Mouse (Mus musculus) kidney, embryonic 16.5 days (tissue): ENCODE measurements at regions not wholly inside any gene's neighbourhood (a gene's known extent, or its start where the extent isn't known, plus 50 kb on each side); places are given as distances from the start of the nearest gene placed in this dataset.

ENCODE experiments used
- ATAC-seq: fragments of 200-750 bp; cut with Nextera tagmentation; 2 replicates; pipeline ENCODE4 v1.8.0; 2017; ENCODE audit warnings: moderate TSS enrichment; ENCODE audit not compliant: low FRiP score, low TSS enrichment
- H3K27ac ChIP-seq: fragments of 300-500 bp; sonication (generic); 2 replicates; pipeline ENCODE4 v1.5.1; 2014; ENCODE audit warnings: low read length
- H3K27me3 ChIP-seq: fragments of 300-500 bp; sonication (generic); 2 replicates; pipeline ENCODE4 v1.6.1; 2014; ENCODE audit warnings: low read length, control low read depth, mixed read lengths; ENCODE audit not compliant: insufficient read depth
- H3K36me3 ChIP-seq: fragments of 300-500 bp; sonication (generic); 2 replicates; pipeline ENCODE4 v1.6.1; 2014; ENCODE audit warnings: low read length, control low read depth, mixed read lengths; ENCODE audit not compliant: insufficient read depth
- H3K4me1 ChIP-seq: fragments of 300-500 bp; sonication (generic); 2 replicates; pipeline ENCODE4 v1.6.1; 2014; ENCODE audit warnings: low read length, control low read depth, mixed read lengths; ENCODE audit not compliant: insufficient read depth
- H3K4me2 ChIP-seq: fragments of 300-500 bp; sonication (generic); replicated peaks from 2 replicates; pipeline ENCODE4 v1.6.1; 2014; ENCODE audit warnings: low read depth, low read length
- H3K4me3 ChIP-seq: fragments of 300-500 bp; sonication (generic); 2 replicates; pipeline ENCODE4 v1.5.1; 2014; ENCODE audit warnings: mild to moderate bottlenecking, low read length
- H3K9ac ChIP-seq: fragments of 300-500 bp; sonication (generic); replicated peaks from 2 replicates; pipeline ENCODE4 v1.6.1; 2014; ENCODE audit warnings: low read length
- H3K9me3 ChIP-seq: fragments of 300-500 bp; sonication (generic); 2 replicates; pipeline ENCODE4 v1.6.1; 2016; ENCODE audit warnings: low read length, control low read depth
- WGBS: fragments of 180-500 bp; shearing (Covaris S2); extraction: QIAGEN DNeasy Blood & Tissue Kit; methylation state at CpG from one replicate; pipeline ENCODE4 v1.1.7; 2014; 5-methylcytosine and 5-hydroxymethylcytosine counted together

DNA sequence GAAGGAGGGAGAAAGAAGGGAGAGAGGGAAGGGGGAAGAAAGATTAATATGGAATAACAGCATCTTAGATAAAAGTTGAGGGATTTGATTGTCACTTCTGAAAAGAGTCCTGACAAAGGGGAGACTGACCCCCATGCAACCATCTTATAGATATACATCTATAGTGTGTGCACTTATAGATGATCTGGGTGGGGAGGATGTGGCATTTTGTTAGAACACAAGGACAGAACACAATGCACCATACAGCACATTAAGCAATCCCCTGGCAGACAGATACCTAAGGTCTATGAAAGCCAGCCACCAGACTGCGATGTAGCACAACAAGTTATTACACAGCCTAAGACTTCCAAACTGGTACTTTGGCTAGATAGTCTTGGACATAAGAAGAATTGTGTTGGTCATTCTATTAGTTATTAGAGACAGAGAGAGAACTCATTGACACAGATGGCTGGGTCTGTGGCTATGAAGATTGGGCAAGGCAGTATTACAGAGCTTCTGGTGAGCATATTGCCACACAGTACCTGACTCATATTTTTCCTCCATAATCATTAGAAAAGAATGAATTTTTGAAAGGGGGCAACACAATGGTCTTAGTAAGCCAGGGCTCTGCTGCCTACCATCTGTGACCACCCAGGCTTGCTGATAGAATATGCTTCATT, 126.3 kb upstream of the Itgb1 start:
- ATAC-seq = no peak
- H3K4me3 ChIP-seq = no peak overlapping the region
- no peaks in the 10 kb centered on the region for H3K27me3 ChIP-seq
- 98% methylated on average over 1 of the region's 1 CpGs for WGBS
- H3K36me3 ChIP-seq = no peaks in the 10 kb centered on the region
- peaks cover 5% of the 10 kb centered on the region for H3K4me1 ChIP-seq
- H3K27ac ChIP-seq = no peak overlapping the region
- H3K9me3 ChIP-seq = no peaks in the 10 kb centered on the region
- no peak overlapping the region for H3K9ac ChIP-seq
- H3K4me2 ChIP-seq = no peak overlapping the region

DNA sequence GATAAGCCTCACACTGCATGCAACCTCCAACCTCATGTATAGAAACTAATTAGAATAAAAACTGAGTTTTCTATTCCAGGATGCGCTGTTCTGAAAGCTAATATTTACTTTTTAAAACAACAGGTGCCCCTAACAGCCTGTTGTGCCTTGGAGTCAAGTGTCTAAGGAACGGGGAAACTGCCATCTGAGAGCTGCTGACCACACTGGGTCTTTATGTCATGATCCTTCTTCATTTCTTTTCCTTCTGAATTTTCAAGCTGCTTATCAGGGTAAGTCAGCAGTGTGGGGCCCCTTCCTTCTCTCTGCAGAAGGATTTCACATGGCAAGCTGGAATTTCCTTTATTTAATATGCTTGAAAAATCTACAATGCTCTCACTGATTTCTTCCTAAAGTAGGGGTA, 125.0 kb upstream of the Itgb1 start:
- Histone ChIP-seq H3K4me2 (no peak overlapping the region), H3K9ac (no peak overlapping the region), H3K27me3 (no peaks in the 10 kb centered on the region), H3K4me1 (peaks cover 5% of the 10 kb centered on the region), H3K27ac (no peak overlapping the region), H3K9me3 (no peaks in the 10 kb centered on the region), H3K36me3 (no peaks in the 10 kb centered on the region), H3K4me3 (no peak overlapping the region)
- no peak for ATAC-seq
- 49% methylated on average over 2 of the region's 2 CpGs for WGBS

DNA sequence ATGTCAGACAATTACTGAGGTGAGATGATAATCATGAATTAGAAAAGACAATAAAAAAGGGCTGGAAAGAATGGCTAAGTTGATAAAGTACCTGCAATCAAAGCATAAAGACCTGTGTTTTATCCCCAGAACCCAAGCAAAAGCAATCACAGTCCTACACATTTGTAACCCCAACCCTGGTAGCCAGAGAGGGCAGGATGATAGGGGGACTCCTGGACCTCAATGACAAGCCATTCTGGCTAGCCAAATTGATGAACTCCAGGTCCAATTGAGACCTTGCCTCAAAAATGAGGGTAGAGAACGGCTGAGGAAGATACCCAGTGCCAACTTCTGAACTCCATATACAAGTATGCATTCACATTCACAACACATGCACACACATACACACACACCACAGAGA, 124.4 kb upstream of the Itgb1 start:
- no peak for ATAC-seq
- Histone ChIP-seq H3K27ac (no peak overlapping the region), H3K4me1 (peaks cover 5% of the 10 kb centered on the region), H3K4me3 (no peak overlapping the region), H3K4me2 (no peak overlapping the region), H3K36me3 (no peaks in the 10 kb centered on the region), H3K9ac (no peak overlapping the region), H3K9me3 (no peaks in the 10 kb centered on the region), H3K27me3 (no peaks in the 10 kb centered on the region)
- WGBS = 85% methylated on average over 1 of the region's 1 CpGs

DNA sequence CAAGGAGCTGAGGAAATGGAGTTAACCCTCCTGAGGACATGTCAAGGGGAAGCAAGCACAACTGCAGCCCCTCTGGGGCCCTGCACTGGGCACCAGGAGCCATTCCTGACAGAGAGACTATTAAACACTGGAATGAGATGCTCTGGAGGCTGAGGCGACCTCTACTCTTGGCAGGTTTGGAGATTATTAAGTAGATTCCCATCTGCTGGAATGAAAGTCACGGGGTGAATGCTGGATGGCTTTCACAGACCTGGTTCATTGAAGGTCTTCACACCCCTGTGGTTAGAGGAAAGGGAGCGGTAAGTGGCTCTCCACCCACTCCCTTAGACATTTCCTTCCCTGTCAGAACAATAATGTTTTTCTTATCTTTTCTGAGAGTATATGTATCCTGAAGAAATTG, 122.8 kb upstream of the Itgb1 start:
- WGBS = 24% methylated on average over 3 of the region's 3 CpGs
- no peaks in the 10 kb centered on the region for H3K36me3 ChIP-seq
- H3K4me1 ChIP-seq = peaks cover 5% of the 10 kb centered on the region
- ATAC-seq = no peak
- H3K9me3 ChIP-seq = no peaks in the 10 kb centered on the region
- H3K27ac ChIP-seq = no peak overlapping the region
- H3K27me3 ChIP-seq = no peaks in the 10 kb centered on the region
- no peak overlapping the region for H3K4me3 ChIP-seq
- no peak overlapping the region for H3K4me2 ChIP-seq
- H3K9ac ChIP-seq = no peak overlapping the region

DNA sequence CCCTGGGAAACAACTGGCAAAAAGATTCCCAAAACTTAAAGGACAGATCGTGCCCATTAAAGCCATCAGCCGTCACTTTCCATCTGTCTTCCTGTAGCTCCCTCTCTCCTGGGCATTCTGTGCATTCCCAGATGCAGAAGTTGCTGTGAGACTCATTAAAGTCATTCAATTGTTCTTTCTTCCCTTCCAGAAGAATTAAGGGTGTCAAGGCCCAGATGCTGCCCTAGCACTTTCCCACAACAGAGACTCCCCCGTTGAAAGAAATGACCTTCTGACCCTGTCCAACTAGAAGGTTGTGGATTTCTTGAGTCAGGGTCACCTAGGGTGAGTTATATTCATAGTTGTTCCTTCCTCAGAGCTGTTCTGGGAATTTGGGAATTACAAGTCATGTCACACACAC, 121.7 kb upstream of the Itgb1 start:
- ATAC-seq = no peak
- no peaks in the 10 kb centered on the region for H3K9me3 ChIP-seq
- no peaks in the 10 kb centered on the region for H3K27me3 ChIP-seq
- peaks cover 5% of the 10 kb centered on the region for H3K4me1 ChIP-seq
- H3K27ac ChIP-seq = no peak overlapping the region
- no peak overlapping the region for H3K4me2 ChIP-seq
- no peak overlapping the region for H3K9ac ChIP-seq
- WGBS = 30% methylated on average over 3 of the region's 3 CpGs
- H3K4me3 ChIP-seq = no peak overlapping the region
- H3K36me3 ChIP-seq = no peaks in the 10 kb centered on the region

DNA sequence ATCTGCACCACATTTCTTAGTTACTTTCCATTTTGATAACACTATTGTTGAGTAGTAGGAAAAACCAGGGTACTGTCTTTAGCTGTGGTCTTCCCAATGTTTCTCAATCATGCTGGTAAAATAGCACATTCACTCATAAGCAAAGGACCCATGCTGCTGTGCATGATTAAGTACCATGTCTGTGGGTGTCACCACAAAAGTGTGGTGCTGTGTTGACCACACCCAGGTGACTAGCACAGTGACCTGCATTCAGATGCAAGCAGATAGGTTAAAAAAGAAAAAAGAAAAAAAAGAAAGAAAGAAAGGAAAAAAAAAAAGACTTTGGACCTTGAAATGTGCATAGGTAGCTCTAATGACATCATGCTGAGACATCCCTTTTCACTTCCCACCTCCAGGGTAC, 113.2 kb upstream of the Itgb1 start:
- Histone ChIP-seq H3K9me3 (no peaks in the 10 kb centered on the region), H3K27ac (no peak overlapping the region)
- ATAC-seq = no peak

DNA sequence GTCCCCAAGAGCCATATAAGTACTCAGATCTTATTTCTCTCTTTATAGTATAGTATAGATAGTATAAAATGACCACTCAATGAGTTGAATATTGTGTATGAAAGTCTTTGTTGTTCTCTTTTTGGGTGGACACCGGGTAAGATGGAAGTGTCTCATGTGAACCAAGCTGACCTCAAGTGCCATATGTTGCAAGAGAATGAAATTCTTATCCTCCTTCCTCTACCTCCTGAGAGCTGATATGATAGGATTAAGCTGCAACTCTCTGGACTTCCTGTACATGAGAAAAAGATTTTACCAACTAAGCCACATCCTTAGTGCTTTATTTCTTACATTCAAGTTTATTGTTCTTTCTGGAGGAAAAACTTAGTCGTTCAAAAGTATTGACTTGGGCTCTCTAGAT, 91.3 kb upstream of the Itgb1 start:
- Histone ChIP-seq H3K36me3 (no peaks in the 10 kb centered on the region), H3K4me2 (no peak overlapping the region), H3K9ac (no peak overlapping the region), H3K4me3 (no peak overlapping the region), H3K27ac (no peak overlapping the region), H3K9me3 (no peaks in the 10 kb centered on the region), H3K4me1 (no peaks in the 10 kb centered on the region), H3K27me3 (no peaks in the 10 kb centered on the region)
- ATAC-seq = no peak
- WGBS = 72% methylated on average over 2 of the region's 2 CpGs

More for the DNA sequence above, 113.2 kb upstream of the Itgb1 start:
- no peaks in the 10 kb centered on the region for H3K36me3 ChIP-seq
- H3K4me3 ChIP-seq = no peak overlapping the region
- H3K4me1 ChIP-seq = no peaks in the 10 kb centered on the region
- no peak overlapping the region for H3K4me2 ChIP-seq
- H3K9ac ChIP-seq = no peak overlapping the region
- H3K27me3 ChIP-seq = no peaks in the 10 kb centered on the region

DNA sequence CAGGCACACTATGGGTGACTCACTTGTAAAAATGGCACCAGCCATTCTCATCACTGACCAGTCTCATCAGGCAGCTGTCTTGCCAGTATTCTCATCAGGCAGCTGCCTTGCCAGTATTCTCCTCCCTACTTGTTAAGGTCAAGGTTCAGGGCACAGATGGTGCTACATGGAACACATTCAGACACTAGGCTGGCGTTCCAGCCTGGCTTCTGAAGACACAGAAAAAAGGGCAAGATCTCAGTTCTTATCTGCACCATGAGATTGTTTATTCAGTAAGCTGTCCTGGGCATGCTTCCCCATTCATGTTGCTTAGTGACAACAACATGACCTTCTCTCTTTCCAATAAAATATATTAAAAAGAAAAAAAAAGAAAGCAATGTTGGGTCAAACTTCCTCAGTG, 90.7 kb upstream of the Itgb1 start:
- H3K9ac ChIP-seq = no peak overlapping the region
- H3K27me3 ChIP-seq = no peaks in the 10 kb centered on the region
- H3K4me2 ChIP-seq = no peak overlapping the region
- 32% methylated on average over 1 of the region's 1 CpGs for WGBS
- ATAC-seq = no peak
- no peaks in the 10 kb centered on the region for H3K4me1 ChIP-seq
- no peak overlapping the region for H3K27ac ChIP-seq
- no peak overlapping the region for H3K4me3 ChIP-seq
- H3K9me3 ChIP-seq = no peaks in the 10 kb centered on the region
- no peaks in the 10 kb centered on the region for H3K36me3 ChIP-seq

DNA sequence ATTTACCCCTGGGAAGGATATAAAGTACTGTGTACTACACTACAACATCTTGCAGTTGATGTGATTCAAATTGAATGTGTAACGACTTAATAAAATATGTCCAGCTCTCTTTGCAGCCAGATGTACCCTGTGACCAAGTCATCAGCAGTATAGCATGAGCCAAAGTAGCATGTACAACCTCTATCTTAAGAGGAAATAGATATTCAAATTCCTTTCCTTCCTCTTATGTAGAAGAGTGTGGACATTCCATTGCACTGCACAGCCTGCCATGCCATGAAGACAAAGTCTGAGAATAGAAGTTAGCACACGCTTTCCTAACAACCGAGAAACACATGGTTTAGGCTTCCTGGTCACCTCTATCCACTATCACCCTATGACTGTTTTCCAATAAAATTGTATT, 79.9 kb upstream of the Itgb1 start:
- H3K4me3 ChIP-seq = no peak overlapping the region
- H3K4me1 ChIP-seq = peaks cover 9% of the 10 kb centered on the region; the same call in 1 of the 2 replicates
- no peaks in the 10 kb centered on the region for H3K9me3 ChIP-seq
- no peak overlapping the region for H3K9ac ChIP-seq
- WGBS = 92% methylated on average over 3 of the region's 3 CpGs
- no peak overlapping the region for H3K27ac ChIP-seq
- ATAC-seq = no peak
- no peaks in the 10 kb centered on the region for H3K27me3 ChIP-seq
- H3K4me2 ChIP-seq = no peak overlapping the region
- H3K36me3 ChIP-seq = no peaks in the 10 kb centered on the region

DNA sequence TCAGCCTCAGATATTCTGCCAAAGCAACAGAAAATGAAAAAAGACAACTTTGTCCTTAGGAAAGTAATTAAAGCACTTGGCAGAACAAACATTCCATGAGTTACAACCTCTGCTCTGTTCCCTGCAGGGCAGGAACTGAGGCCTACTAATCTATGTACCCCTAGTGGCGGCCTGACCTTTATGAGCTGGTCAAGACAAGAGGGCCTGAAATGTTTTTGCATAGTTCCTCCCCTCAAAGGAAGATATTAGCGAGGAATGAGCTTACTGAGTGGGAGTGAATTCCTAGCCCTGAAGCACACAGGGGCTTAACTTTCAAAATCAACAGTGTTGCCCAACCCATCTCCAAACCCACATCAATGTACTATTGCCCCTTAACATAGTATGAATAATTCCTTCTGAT, 76.6 kb upstream of the Itgb1 start:
- no peak overlapping the region for H3K4me3 ChIP-seq
- H3K4me2 ChIP-seq = no peak overlapping the region
- WGBS = 41% methylated on average over 2 of the region's 2 CpGs
- no peaks in the 10 kb centered on the region for H3K36me3 ChIP-seq
- H3K27me3 ChIP-seq = no peaks in the 10 kb centered on the region
- H3K9me3 ChIP-seq = no peaks in the 10 kb centered on the region
- 0 out of 2 replicates have a peak overlapping the region, but pooled peaks have one; percentile 24 for H3K27ac ChIP-seq
- H3K4me1 ChIP-seq = peaks cover 9% of the 10 kb centered on the region; the same call in 1 of the 2 replicates
- ATAC-seq = peak; percentile 87
- no peak overlapping the region for H3K9ac ChIP-seq
